Mouse (Mus musculus): ENCODE results near the gene Ece1. TPM values are rescaled to one million over a fixed set of nuclear protein-coding genes. Genes with fewer than 3 reads are reported as not detected.

Ece1 gene
- polyA plus RNA-seq, 2 experiments = 11.4 to 15.9 TPM

GRCm38 (mm10) chr4:137960757-137961156, 98.7 kb downstream of the Ece1 start:
- Histone ChIP-seq H3K4me2 (ENCODE audit: low read depth) (no peak overlapping the region), H3K27me3 (ENCODE audit: control insufficient read depth, insufficient read depth, low read length) (no peaks in the 10 kb centered on the region), H3K4me3 (ENCODE audit: insufficient read depth in 1 of 2, low read depth in 2 of 2, low read length in 2 of 2) (no peak overlapping the region), H3K9me3 (ENCODE audit: control insufficient read depth, low read length) (no peaks in the 10 kb centered on the region), H3K9ac (replicated peaks) (no peak overlapping the region), H3K27ac (no peak overlapping the region), H3K36me3 (replicated peaks; ENCODE audit: control insufficient read depth, insufficient read depth, low read depth) (peaks cover 3% of the 10 kb centered on the region; the same call in 1 of the 2 replicates), H3K4me1 (replicated peaks; ENCODE audit: control insufficient read depth in 2 of 2, insufficient read depth in 2 of 2, low read length in 1 of 2) (no peaks in the 10 kb centered on the region)
- peak; percentile 33; the same call in 1 of the 2 replicates for ATAC-seq (ENCODE audit: insufficient read depth)
- DNase-seq (ENCODE audit: low read depth in 3 of 3, low spot score in 3 of 3) = no peak
- TF ChIP-seq EP300 (IDR thresholded peaks at IDR 0.05; ENCODE audit: low read depth) (no peak), CTCF (IDR thresholded peaks at IDR 0.05; ENCODE audit: low read depth) (no peak)
- WGBS (ENCODE audit: insufficient replicate concordance) = 29% methylated on average over 11 of the region's 11 CpGs

DNA sequence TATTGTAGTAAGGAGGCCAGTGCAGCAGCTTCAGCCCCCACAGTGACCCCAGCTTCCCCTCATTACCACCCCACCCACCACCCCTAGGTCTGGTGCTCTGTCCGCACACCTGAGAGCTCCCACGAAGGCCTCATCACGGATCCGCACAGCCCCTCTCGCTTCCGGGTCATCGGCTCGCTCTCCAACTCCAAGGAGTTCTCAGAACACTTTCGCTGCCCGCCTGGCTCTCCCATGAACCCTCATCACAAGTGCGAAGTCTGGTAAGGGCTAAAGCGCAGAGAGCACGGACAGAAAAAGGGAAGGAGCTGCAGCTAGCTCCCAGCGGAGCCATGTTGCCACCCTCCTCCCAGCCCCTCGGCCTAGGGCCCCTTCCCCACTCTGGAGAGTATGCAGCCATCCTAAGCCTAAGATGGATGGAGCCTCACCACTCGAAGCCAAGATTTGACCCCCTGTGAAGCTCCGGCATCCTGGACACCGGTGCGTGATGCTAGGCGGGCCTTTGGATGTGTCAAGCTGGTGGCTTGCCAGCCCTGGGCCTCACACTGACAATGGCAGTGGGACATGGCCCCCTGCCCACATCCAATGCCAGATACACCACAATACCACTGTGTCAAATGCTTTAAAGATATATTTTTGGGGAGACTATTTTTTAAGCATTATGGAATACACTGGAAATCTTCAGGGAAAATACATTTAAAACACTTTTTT, 100.8 kb downstream of the Ece1 start:
- H3K4me1 ChIP-seq (replicated peaks; ENCODE audit: control insufficient read depth in 2 of 2, insufficient read depth in 2 of 2, low read length in 1 of 2) = no peaks in the 10 kb centered on the region
- H3K9ac ChIP-seq (replicated peaks) = no peak overlapping the region
- H3K36me3 ChIP-seq (replicated peaks; ENCODE audit: control insufficient read depth, insufficient read depth, low read depth) = peaks cover 3% of the 10 kb centered on the region; the same call in 1 of the 2 replicates
- ATAC-seq (ENCODE audit: insufficient read depth) (no peak), DNase-seq (ENCODE audit: low read depth in 3 of 3, low spot score in 3 of 3) (no peak)
- WGBS (ENCODE audit: insufficient replicate concordance) = 82% methylated on average over 20 of the region's 20 CpGs
- H3K27ac ChIP-seq = no peak overlapping the region
- no peaks in the 10 kb centered on the region for H3K27me3 ChIP-seq (ENCODE audit: control insufficient read depth, insufficient read depth, low read length)
- no peaks in the 10 kb centered on the region for H3K9me3 ChIP-seq (ENCODE audit: control insufficient read depth, low read length)
- H3K4me2 ChIP-seq (ENCODE audit: low read depth) = no peak overlapping the region
- H3K4me3 ChIP-seq (ENCODE audit: insufficient read depth in 1 of 2, low read depth in 2 of 2, low read length in 2 of 2) = no peak overlapping the region
- no peak for TF ChIP-seq CTCF (IDR thresholded peaks at IDR 0.05; ENCODE audit: low read depth)
- no peak for TF ChIP-seq EP300 (IDR thresholded peaks at IDR 0.05; ENCODE audit: low read depth)

DNA sequence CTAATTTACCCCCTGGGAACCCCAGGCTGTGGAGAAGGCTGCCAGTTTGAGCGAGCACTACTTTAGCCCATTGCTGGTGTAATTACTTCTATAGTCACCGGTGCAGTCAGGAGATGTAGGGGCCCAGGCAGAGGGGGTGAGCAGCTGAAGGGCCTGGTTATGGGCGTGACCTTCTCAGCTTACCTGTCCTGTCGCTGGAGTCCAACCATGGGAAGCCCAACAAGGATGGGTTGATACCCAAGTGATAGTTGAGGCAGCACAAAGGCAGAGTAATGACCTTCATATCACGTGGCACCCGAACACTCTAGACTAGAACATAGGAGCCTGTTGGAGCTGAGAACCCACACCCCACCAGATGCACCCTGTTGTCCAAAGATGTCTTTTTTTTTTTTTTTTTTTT, 101.4 kb downstream of the Ece1 start:
- Histone ChIP-seq H3K27ac (no peak overlapping the region), H3K4me2 (ENCODE audit: low read depth) (no peak overlapping the region), H3K9me3 (ENCODE audit: control insufficient read depth, low read length) (no peaks in the 10 kb centered on the region), H3K4me3 (ENCODE audit: insufficient read depth in 1 of 2, low read depth in 2 of 2, low read length in 2 of 2) (no peak overlapping the region), H3K36me3 (replicated peaks; ENCODE audit: control insufficient read depth, insufficient read depth, low read depth) (peaks cover 3% of the 10 kb centered on the region; the same call in 1 of the 2 replicates), H3K9ac (replicated peaks) (no peak overlapping the region), H3K27me3 (ENCODE audit: control insufficient read depth, insufficient read depth, low read length) (no peaks in the 10 kb centered on the region), H3K4me1 (replicated peaks; ENCODE audit: control insufficient read depth in 2 of 2, insufficient read depth in 2 of 2, low read length in 1 of 2) (no peaks in the 10 kb centered on the region)
- no peak for ATAC-seq (ENCODE audit: insufficient read depth)
- TF ChIP-seq EP300 (IDR thresholded peaks at IDR 0.05; ENCODE audit: low read depth) = no peak
- no peak for TF ChIP-seq CTCF (IDR thresholded peaks at IDR 0.05; ENCODE audit: low read depth)
- WGBS (ENCODE audit: insufficient replicate concordance) = 70% methylated on average over 6 of the region's 6 CpGs
- no peak for DNase-seq (ENCODE audit: low read depth in 3 of 3, low spot score in 3 of 3)

- H3K27me3 ChIP-seq (ENCODE audit: control insufficient read depth, insufficient read depth, low read length) = no peaks in the 10 kb centered on the region
- WGBS (ENCODE audit: insufficient replicate concordance) = 51% methylated on average over 9 of the region's 9 CpGs
- no peaks in the 10 kb centered on the region for H3K4me1 ChIP-seq (replicated peaks; ENCODE audit: control insufficient read depth in 2 of 2, insufficient read depth in 2 of 2, low read length in 1 of 2)
- H3K4me3 ChIP-seq (ENCODE audit: insufficient read depth in 1 of 2, low read depth in 2 of 2, low read length in 2 of 2) = no peak overlapping the region
- H3K36me3 ChIP-seq (replicated peaks; ENCODE audit: control insufficient read depth, insufficient read depth, low read depth) = peaks cover 3% of the 10 kb centered on the region; the same call in 1 of the 2 replicates
- TF ChIP-seq CTCF (IDR thresholded peaks at IDR 0.05; ENCODE audit: low read depth) (peak; percentile 88), EP300 (IDR thresholded peaks at IDR 0.05; ENCODE audit: low read depth) (no peak)
- no peak overlapping the region for H3K27ac ChIP-seq
- DNase-seq (ENCODE audit: low read depth in 3 of 3, low spot score in 3 of 3) (peak; percentile 39 to 46 (median 41)), ATAC-seq (ENCODE audit: insufficient read depth) (no peak)
- H3K9ac ChIP-seq (replicated peaks) = no peak overlapping the region
- H3K4me2 ChIP-seq (ENCODE audit: low read depth) = no peak overlapping the region
- no peaks in the 10 kb centered on the region for H3K9me3 ChIP-seq (ENCODE audit: control insufficient read depth, low read length)
Measured at GRCm38 (mm10) chr4:137963881-137964584, 102.0 kb downstream of the Ece1 start.

DNA sequence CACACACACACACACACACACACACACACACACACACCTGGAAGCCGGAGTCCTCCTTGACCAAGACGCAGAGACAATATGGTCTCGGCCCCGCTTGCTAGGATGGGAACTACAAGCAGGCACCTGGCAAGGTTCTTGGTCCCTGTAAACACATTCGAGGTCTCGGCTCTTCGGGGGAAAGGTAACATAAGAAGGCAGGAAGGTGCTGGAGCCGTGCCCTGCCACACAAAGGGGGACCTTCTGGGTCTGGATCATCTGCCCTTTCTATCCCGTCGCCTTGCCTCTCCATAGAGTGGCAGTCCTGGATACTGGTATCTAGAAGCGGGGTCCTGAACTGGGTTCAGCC, 102.5 kb downstream of the Ece1 start:
- no peak for ATAC-seq (ENCODE audit: insufficient read depth)
- H3K9ac ChIP-seq (replicated peaks) = no peak overlapping the region
- no peak for TF ChIP-seq CTCF (IDR thresholded peaks at IDR 0.05; ENCODE audit: low read depth)
- TF ChIP-seq EP300 (IDR thresholded peaks at IDR 0.05; ENCODE audit: low read depth) = no peak
- H3K9me3 ChIP-seq (ENCODE audit: control insufficient read depth, low read length) = no peaks in the 10 kb centered on the region
- no peak overlapping the region for H3K4me2 ChIP-seq (ENCODE audit: low read depth)
- H3K36me3 ChIP-seq (replicated peaks; ENCODE audit: control insufficient read depth, insufficient read depth, low read depth) = peaks cover 2% of the 10 kb centered on the region; the same call in 1 of the 2 replicates
- 83% methylated on average over 11 of the region's 11 CpGs for WGBS (ENCODE audit: insufficient replicate concordance)
- no peak overlapping the region for H3K27ac ChIP-seq
- H3K4me1 ChIP-seq (replicated peaks; ENCODE audit: control insufficient read depth in 2 of 2, insufficient read depth in 2 of 2, low read length in 1 of 2) = no peaks in the 10 kb centered on the region
- no peak overlapping the region for H3K4me3 ChIP-seq (ENCODE audit: insufficient read depth in 1 of 2, low read depth in 2 of 2, low read length in 2 of 2)
- DNase-seq (ENCODE audit: low read depth in 3 of 3, low spot score in 3 of 3) = no peak
- no peaks in the 10 kb centered on the region for H3K27me3 ChIP-seq (ENCODE audit: control insufficient read depth, insufficient read depth, low read length)
